Mouse (Mus musculus): ENCODE results near the gene Tdo2.

The Tdo2 gene

DNA sequence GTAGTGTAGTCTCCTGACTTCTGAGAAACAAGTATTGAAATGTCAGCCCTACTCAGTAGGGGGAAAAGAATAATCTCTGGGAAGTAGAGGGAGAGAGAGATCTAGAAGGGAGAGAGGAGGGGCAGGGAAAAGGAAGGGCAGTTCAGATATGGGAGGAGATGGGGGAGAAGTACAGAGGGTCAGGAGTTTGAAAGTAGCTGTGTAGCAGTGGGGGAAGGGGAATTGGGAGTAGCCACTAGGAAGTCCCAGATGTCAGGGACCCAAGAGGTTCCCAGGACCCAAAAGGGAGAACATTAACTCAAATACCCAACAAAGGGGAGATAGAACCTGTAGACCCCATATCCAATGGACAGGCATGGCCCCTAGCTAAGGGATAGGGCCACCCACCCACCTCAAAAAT, at the start of gene Tdo2:
Gene Tdo2, minus strand, starts transcription at position 101 of the 400 bp plus-strand sequence.
- POLR2A ChIA-PET: no interaction called here

DNA sequence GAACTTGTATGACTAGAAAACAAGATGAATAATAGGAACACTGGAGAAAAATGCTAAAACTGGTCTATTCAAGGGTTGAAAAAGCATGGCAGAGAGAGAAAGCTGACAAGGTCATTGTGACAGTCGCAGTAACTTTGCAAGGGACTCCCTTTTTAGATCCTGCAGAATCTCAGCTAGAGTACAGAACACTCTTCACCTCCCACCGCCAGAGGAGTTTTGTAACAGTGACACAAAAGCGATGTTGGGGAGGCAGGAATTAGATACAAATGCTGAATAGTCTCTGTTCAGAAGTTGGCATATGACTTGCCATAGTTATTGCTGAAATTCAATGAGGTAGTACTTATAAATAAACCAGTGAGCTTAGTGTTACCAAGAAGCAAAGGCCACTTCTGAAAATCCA, 47.1 kb upstream of the Tdo2 start:
- ChIA-PET POLR2A (no interaction called here), CTCF (no interaction called here)

More for the DNA sequence above, at the start of gene Tdo2:
- CTCF ChIA-PET: no interaction called here

DNA sequence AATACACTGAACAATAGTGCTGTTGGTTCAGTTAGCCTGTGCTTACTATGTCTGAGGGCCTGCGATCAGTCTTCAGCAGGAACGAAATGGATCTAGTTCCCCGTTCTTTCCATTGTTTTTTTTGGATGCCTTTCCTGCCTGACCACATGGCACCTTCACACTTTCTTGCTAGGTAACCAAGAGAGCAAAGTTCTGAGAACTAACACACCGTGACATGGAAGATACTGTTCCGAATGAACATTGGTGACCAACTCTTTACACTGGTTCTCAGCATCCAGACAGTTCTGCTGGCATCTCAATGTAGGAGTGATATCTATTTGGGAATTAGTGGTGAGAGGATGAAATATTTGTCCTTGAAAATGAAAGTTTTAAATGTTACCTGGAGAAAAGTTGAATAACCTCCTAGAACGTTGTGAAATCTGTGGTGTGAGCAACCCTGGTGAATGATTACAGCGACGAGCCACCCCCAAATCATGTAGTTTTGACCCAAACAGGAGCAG, 46.5 kb upstream of the Tdo2 start:
- POLR2A ChIA-PET: no interaction called here
- CTCF ChIA-PET: no interaction called here

DNA sequence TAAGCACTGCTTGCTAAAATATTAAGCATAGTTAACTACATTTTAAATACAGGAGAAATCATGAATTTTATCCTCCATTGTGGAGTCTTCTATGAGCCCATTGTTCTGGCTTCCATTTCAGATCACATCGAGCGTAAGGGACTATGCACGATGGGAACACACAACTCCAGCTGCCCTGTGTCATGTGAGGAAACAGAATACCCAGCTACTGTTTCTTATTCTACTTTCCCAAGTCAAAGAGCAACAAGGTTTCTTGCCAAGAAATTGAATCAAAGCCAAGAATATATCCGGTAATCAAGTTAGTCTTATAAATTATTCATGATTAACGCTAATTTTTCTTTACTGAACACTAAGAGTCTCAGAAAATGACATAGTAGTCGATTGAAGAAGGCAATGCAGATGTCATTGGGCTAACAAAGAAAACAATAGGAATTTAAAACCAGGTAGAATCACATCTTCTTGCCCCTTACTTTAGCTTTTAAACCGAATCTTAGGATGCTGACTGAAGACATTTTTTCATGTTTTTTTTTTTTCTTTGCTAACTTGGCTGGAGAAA, 38.2 kb upstream of the Tdo2 start:
- ChIA-PET CTCF (no interaction called here), POLR2A (no interaction called here)

DNA sequence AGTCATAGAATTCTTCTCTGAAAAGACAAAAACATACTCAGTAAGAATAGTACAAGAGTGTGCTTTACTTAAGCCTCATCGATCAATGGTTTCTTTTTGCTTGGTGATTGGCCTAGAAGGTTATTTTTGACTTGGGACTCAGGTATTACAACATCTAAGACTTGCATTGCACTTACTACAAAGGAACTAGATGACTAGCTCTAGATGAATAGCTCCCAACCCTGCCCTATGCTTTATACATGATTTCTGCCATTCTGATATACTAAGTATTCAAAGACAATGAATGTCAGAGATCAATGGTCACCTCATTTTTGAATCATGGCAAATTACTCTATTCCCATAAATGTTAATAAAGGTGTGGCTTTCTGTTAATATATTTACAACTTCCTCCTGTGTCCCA, 31.0 kb upstream of the Tdo2 start:
- ChIA-PET CTCF (interaction anchor here in 1 of 4 experiments (0.8 kb wide), 1 partner anchor 74 kb away, joined by 3 read pairs; the partner anchor contains the start of gene Ctso), POLR2A (interaction anchor here in 1 of 4 experiments (1.0 kb wide), 1 partner anchor 8 kb away, joined by 3 read pairs; no protein-coding TSS in a partner anchor)

DNA sequence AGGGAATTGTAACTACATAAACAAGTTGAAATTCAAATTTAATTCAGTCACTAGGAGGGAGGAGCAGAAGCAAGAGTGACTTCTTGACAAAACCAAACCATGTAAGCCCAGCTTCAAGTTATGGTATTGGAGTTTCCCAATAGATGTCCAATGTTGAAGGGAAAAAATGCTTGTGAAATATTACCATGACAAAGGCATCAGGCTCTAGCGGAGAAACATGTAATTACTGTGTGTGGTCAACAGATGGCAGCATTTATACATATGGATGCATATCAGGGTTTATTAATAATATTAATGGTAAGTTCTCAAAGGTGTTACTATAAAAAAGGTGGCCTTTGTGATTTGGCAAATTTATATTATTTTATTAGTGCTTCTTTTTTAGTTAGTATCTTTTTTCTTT, 20.0 kb upstream of the Tdo2 start:
- ChIA-PET CTCF (interaction anchor here in 1 of 4 experiments (0.6 kb wide), 1 partner anchor 1062 kb away, joined by 3 read pairs; no protein-coding TSS in a partner anchor), POLR2A (no interaction called here)

DNA sequence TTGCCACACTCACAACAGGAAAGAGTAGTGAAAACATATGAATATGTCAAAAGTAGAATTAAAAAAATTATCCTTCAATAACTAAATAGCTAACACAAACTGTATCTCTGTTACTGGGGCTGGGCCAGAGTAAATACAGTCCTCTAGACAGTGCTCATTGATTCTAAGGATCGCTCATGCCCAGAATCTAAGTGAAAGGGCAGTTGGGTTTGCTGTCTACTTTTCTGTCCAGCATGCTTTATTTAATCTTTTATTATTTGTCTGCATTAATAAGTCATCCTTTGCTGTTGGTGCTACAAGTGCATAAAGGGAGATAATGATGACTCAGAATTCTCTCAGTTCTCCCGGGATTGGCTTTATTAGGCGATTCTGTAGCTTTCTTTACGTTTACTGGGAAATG, 19.4 kb upstream of the Tdo2 start:
- CTCF ChIA-PET: interaction anchor here in 1 of 4 experiments (0.6 kb wide), 1 partner anchor 916 kb away, joined by 3 read pairs; no protein-coding TSS in a partner anchor
- POLR2A ChIA-PET: no interaction called here

DNA sequence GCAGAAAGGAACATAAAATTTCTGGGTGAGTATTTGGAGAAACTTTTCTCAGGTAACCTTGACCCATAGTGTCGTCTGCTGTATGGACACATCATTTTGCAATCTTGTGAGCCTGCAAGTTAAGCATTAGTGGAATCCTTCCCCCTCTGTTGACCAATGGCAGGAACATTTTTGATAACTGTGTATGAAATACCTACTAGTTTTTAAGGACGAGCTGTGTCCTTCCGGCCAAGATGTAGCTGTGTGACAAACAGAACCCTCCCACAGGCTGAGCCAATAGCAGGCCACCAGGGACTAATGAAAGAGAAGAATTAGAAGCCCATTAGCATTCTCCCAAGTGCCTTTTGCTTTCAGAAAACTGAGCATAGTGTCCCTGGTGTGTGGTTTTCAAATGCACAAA, 14.5 kb upstream of the Tdo2 start:
- POLR2A ChIA-PET: no interaction called here
- CTCF ChIA-PET: no interaction called here

DNA sequence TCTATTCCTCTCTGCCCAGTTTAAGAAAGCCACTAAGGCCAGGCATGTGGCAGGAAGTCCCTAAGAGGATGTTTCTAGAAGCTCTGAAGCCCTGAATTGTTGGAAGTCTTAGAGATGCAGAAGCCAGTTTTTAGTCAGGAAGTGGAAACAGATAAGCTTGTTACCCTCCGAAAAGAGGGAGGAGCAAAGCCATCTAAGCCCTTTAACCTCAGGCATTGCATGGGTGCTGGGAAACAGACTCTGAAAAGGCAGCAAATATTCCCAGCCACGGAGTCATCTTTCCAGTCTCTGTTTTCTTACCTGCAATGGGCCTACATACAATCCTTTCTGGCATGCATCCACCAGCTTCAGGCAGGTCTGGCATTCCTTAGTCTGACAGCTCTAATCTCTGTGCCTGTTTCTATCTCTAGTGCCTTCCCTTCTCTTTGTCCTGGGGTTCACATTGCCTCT, 13.7 kb upstream of the Tdo2 start:
- ChIA-PET CTCF (no interaction called here), POLR2A (no interaction called here)

DNA sequence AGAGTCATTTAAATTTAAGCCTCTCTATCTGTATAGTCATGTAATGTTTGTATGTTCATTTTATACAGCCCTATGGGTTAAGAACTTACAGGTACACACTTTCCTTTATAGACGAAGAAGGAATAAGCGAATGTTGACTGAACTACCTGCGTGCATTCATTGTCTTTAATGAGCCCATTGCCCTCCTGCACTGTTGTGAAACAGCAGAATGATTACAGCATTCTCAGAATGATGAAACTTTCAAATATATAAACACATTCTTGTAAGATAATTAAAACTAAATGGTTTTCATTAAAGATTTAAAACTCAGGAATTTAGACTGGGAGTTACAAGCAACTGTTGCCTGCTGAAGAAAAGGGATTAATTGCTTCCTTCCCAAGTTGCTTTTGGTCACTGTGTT, 11.6 kb upstream of the Tdo2 start:
- ChIA-PET CTCF (interaction anchor here in 1 of 4 experiments (0.6 kb wide), 1 partner anchor 9 kb away, joined by 7 read pairs; no protein-coding TSS in a partner anchor), POLR2A (no interaction called here)

DNA sequence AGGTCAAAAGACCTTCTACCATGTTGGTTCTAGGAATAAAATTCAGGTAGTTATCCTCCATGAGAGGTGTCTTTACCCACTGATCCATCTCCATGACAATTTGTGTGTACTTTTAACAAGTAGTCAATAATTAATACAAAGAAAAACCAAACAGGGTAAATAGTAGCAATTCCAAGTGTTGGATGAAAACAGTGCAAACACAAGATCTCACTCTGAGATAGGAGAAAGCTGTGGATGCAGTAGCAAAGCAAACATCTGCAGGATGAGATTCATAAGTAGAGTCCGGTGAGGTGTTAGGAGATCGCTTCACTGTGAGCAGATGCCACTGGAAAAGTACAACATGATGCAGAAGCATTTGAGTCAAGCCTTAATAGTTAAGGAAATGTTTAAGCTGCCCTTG, 10.1 kb upstream of the Tdo2 start:
- ChIA-PET POLR2A (no interaction called here), CTCF (no interaction called here)

DNA sequence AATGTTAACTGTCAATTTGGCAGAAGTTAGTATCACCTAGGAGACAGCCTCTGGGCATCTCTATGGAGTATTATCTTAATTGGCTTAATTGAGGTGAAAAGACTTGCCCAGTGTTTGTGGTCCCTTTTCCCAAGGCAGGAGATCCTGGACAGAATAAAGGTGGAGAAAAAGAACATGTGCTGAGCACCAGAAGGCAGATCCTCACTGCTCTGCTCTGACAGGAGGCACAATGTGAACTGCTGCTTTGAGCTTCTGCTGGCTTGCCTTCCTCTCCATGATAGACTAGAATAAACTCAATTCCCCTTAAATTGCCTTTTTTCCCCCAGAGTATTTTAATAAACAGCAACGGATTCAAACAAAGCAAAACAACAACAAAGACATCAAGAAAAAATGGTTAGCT, 9.1 kb upstream of the Tdo2 start:
- POLR2A ChIA-PET: no interaction called here
- CTCF ChIA-PET: no interaction called here

DNA sequence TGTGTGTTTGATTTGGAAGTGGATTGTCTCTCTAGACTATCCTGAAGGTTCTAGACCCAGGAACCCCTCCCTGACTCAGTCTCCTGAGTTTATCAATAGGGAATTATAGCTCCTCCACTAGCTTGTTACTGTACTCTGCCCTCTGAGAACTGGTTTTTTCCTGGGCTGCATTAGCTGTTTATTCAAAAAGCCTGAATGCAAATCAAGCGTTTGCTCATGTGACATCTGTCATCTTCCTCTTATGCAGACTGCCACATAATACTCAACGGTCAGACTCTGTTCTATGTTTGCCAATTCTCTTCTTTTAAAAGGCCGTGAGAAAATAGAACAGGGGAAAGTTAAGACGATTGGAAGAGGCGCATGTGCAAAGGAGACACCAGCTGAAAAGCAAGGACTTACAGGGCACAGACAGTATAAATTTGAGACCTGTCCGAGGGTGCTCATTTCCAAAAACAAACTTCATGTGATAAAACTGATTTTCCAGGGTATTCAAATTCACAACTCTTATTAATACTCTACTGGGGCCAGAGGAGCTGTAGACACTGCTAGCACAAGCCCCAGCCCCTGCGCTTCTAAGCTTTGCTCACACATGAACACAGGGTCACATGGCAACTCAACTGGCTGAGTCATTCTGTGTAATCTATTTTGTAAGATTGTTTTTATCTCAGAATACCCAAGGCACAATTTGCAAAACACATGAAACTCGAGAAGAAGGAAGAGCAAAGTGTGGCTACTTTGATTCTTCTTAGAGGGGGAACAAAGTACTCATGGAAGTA, 7.3 kb upstream of the Tdo2 start:
- CTCF ChIA-PET: interaction anchor here in 1 of 4 experiments (0.6 kb wide), 1 partner anchor 20 kb away, joined by 3 read pairs; no protein-coding TSS in a partner anchor
- POLR2A ChIA-PET: interaction anchor here in 1 of 4 experiments (0.6 kb wide), 1 partner anchor 43 kb away, joined by 3 read pairs; no protein-coding TSS in a partner anchor

DNA sequence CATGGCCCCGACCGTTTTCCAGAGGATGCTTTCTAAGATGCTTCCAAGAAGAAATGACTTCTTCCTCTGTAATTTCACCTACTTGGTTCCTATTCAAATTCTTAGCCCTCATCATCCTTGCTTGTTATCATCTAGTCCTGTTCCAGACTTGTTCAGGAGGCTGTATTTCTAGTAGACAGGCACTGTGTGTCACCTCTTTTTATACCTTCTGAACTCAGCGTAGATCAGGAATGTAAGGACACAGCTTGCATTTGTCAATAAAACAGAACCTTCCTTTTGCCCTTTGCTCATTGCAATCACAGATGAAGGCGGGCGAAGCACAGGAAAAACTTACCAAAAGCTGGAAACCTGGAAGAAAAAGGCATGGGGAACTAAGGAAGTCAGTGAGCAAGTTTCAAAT, 6.0 kb upstream of the Tdo2 start, which contains the start of gene Asic5:
Gene Asic5, plus strand, starts transcription at position 301 of the 400 bp plus-strand sequence.
- CTCF ChIA-PET: no interaction called here
- POLR2A ChIA-PET: no interaction called here

DNA sequence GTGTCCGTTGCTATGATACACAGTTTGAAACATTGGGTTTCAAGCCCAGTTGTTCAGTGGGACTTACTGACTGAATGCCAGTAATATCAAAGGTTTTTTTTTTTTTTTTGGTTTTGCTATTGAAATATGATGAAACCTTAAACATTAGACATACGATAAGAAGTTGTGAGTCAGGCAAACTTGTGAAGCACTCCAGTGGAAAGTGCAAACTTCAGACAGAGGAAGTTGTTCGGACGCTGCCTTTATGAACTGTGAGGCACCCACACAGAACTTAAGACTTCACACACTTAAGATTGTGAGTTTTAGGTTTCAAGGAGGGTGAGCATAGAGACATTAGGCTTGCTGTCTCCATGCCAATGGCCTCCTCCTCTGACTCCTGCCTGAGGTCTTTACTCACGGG, 5.6 kb upstream of the Tdo2 start:
- ChIA-PET CTCF (no interaction called here), POLR2A (no interaction called here)

DNA sequence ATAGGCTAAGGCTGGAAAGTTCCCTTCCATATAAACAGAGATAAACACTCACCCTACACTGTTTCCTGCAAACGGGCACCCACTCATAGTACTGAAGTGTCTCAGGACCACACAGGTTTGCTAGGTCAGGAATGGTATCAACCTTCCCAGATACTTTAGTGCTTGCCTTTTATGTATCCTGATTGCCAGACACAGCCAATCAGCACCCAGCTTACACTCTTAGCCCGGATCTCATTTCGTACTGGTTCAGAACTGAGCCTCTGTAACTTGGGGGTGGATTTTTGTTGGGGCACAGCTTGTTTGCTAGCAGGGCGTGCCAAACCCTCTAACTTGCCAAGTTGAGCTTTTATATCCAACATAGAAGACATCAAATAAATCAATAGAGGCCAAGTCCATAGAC, 395 bp downstream of the Tdo2 start:
- POLR2A ChIA-PET: no interaction called here
- CTCF ChIA-PET: no interaction called here

DNA sequence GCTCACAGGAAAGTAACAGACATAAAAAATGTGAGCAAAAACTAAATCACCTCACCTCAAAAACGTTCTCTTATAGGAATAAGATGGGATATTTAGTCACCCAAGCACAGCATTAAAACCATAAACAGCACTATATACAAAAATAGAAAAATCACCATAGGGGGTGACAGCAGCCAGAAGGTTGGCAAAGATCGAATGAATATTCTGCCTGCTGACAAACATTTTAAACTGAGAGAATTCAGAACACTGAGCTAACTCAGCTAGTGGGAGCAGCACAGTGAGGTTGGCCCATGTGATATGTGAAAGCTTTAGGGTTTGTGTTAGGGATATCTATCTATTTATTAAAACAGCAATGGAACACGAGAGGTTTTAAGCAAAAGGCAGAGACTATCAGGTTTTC, 11.4 kb downstream of the Tdo2 start:
- ChIA-PET POLR2A (no interaction called here), CTCF (no interaction called here)

DNA sequence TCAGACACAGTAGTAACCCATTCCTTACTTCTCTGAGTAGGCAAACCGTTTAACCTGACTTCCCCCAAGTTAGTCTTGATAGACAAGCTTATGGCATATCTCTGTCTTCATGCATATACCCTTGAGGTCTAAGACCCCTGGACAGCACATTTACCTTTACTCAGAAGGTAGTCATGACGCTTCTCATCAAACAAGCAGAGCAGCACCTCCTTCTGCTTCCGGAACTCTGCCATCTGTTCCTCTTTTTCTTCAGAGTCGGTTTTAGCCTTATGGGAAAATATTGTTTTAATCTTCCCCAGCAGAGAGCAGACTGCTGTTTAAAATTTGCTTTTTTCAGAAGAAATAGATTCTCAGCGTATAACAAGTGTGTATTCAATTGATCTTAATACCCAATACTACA, 12.2 kb downstream of the Tdo2 start:
- ChIA-PET CTCF (no interaction called here), POLR2A (no interaction called here)

DNA sequence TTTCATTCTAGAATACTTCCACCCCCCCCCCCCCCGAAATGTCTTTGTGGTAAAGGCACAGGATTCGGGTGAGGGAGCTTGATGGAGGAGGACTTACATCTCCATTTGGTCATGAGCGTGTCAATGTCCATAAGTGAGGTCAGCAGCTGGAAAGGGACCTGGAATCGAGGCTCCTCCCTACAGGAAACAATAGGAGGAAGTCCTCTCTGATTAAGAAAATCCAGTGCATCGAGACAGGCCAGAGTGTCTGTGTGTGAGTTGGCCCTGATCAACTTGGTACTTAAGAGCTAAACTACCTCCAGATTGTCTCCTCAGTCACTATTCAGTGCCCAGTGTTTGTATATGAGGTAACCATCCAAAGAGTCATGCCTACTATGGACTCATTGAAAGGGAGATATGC, 14.7 kb downstream of the Tdo2 start:
- CTCF ChIA-PET: no interaction called here
- POLR2A ChIA-PET: no interaction called here

DNA sequence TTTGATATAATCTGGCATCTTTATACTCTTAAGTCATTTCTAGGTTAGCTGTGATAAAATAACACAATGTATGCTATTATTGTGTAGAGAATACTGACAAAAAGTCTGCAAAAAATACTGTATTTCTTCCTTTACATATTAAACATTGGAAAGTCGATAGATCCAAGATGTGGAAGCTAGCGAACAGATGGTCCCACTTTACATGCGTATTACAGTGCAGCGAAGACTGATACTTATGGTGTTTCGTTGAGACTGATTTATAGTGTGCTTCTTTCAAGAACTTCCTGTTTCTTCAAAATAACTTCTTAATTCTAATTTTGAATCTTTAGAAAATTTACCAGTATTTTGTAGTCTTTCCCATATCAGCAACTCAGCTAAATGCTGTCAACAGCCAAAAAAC, 18.5 kb downstream of the Tdo2 start:
- ChIA-PET CTCF (no interaction called here), POLR2A (no interaction called here)

DNA sequence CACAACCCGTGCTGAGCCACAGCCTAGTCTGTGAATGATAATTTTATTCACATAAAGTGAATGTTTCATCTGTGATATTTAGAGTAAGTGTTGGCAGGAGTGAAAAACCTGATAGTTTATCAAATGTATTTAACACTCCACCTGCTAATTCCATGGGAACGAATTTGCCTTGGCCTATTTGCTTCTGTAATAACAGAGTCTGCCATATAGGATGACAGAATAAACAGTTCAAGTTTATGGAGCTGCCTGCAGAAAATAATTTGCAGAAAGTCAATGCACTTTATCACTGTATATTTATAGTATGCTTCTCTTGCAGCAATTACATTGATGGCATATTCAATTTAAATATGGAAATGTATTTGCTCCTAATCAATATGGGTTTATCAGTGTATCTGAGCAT, 24.2 kb downstream of the Tdo2 start:
- CTCF ChIA-PET: no interaction called here
- POLR2A ChIA-PET: no interaction called here

All from embryonic stem cell, embryonic (primary cell).